Mouse (Mus musculus): Measurements from ENCODE around the gene Dguok.

The Dguok gene

GRCm38 (mm10) chr6:83435174-83435573 lies 71.6 kb downstream of the Dguok start:
- DNase-seq (ENCODE audit: low read depth, low spot score) = no peak

DNA sequence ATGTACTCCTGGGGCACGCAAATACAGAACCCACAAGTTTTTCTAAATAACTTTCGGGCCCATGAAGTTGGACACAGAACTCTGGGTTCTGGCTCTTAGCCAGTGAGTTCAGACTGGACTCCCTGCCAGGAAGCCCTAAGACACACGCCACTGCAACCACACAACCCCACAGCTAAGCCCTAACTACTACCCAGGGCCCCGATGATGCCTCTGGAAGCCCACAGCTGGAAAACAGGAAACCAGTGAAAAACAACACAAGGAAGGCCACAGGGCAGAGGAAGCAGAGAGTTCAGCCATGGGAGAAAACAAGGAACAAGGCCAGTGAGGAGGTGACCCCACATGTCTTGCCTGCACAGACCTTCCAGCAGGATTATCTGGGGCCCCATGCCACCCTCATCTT lies 73.2 kb downstream of the Dguok start:
- no peak for DNase-seq (ENCODE audit: low read depth, low spot score)

DNA sequence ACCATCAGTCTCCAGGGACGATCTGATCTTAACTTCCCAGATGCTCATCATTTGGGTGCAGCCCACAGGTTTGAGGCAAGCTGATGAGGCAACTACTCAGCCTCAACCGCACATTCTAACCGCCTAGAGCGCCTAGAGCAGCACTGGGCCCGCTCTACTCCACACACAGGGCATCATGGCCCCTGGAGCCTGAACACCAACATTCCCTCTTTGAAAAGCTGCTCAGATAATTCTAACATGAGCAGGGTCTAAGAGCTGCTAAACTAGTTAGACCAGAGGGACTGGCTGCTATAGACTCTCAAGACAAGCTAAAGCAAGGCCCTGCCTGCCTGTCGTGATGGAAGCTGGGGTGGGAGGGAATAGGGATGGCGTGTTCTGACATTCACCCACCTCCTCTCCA lies 73.8 kb downstream of the Dguok start:
- DNase-seq (ENCODE audit: low read depth, low spot score) = no peak
